Mouse (Mus musculus) cerebellum, postnatal 25 days (tissue): Measurements from ENCODE around the gene Tmem181a.
"Not testable (repeated sequence)": the region's sequence is repeated elsewhere in the genome, so short reads cannot be mapped to it uniquely, and the experiment has no call there.

Source experiments
- DNase-seq, 2 experiments: peaks; one replicate each; pipeline ENCODE4 v3.0.0; 2021; ENCODE audit warnings: mixed read lengths in 2 of 2

The Tmem181a gene

GRCm38 (mm10) chr17:6306503-6306902 lies 49.8 kb downstream of the Tmem181a start:
- DNase-seq, result not testable (repeated sequence)

- DNase-seq, result not testable (repeated sequence)
These were observed 55.1 kb downstream of the Tmem181a start for GRCm38 (mm10) chr17:6311716-6312115.

GRCm38 (mm10) chr17:6312755-6313154 lies 56.1 kb downstream of the Tmem181a start:
- DNase-seq, result not testable (repeated sequence)

GRCm38 (mm10) chr17:6314493-6314892 lies 57.8 kb downstream of the Tmem181a start:
- DNase-seq, result not testable (repeated sequence)

- DNase-seq, result peak in 1 of 2 experiments; percentile 60
These were observed 59.0 kb downstream of the Tmem181a start for GRCm38 (mm10) chr17:6315706-6316105.

GRCm38 (mm10) chr17:6316379-6317126 lies 59.9 kb downstream of the Tmem181a start:
- peak; percentile 81 to 82 for DNase-seq

GRCm38 (mm10) chr17:6317339-6317985 lies 60.8 kb downstream of the Tmem181a start, which contains the start of gene Dynlt1a:
Gene Dynlt1a (minus strand): TSS chr17:6317500.
- DNase-seq, result peak; percentile 100

- peak; percentile 46 to 49 for DNase-seq
These were observed 64.6 kb downstream of the Tmem181a start for GRCm38 (mm10) chr17:6321081-6321777.

- not testable (repeated sequence) for DNase-seq
These were observed 65.1 kb downstream of the Tmem181a start for GRCm38 (mm10) chr17:6321778-6322101.

GRCm38 (mm10) chr17:6325021-6325420 lies 68.4 kb downstream of the Tmem181a start:
- DNase-seq, result not testable (repeated sequence)

- DNase-seq, result not testable (repeated sequence)
These were observed 68.9 kb downstream of the Tmem181a start for GRCm38 (mm10) chr17:6325543-6325942.

GRCm38 (mm10) chr17:6327554-6327953 lies 70.9 kb downstream of the Tmem181a start:
- not testable (repeated sequence) for DNase-seq

- not testable (repeated sequence) for DNase-seq
These were observed 72.3 kb downstream of the Tmem181a start for GRCm38 (mm10) chr17:6328997-6329396.

- DNase-seq, result not testable (repeated sequence)
These were observed 86.1 kb downstream of the Tmem181a start for GRCm38 (mm10) chr17:6342606-6343294.

- DNase-seq, result peak; percentile 7 to 13
These were observed 98.6 kb downstream of the Tmem181a start for GRCm38 (mm10) chr17:6355256-6355655.
